Mouse (Mus musculus): ENCODE measurements around the gene Gatb. TPM values are rescaled to one million over a fixed set of nuclear protein-coding genes. Genes with fewer than 3 reads are reported as not detected.

Gene Gatb
- polyA plus RNA-seq, 1 experiment from 2014 or later, result 24.0 TPM

GRCm38 (mm10) chr3:85661926-85662813, 88.3 kb downstream of the Gatb start:
- no peak overlapping the region for H3K4me2 ChIP-seq (ENCODE audit: low read length)
- H3K36me3 ChIP-seq (ENCODE audit: control insufficient read depth, insufficient read depth), result no peaks in the 10 kb centered on the region
- no peaks in the 10 kb centered on the region for H3K9me3 ChIP-seq (ENCODE audit: control insufficient read depth, low read length)
- peak; percentile 41; the same call in 1 of the 2 replicates for ATAC-seq
- no peaks in the 10 kb centered on the region for H3K27me3 ChIP-seq (replicated peaks; ENCODE audit: control insufficient read depth, insufficient read depth, low read length)
- WGBS, result 42% methylated on average over 10 of the region's 10 CpGs
- peaks cover 15% of the 10 kb centered on the region for H3K4me1 ChIP-seq (replicated peaks; ENCODE audit: control insufficient read depth, insufficient read depth, low read length)
- peak overlapping the region; percentile 76 for H3K27ac ChIP-seq (ENCODE audit: low read length)
- no peak overlapping the region for H3K9ac ChIP-seq (replicated peaks; ENCODE audit: low read depth, low read length)
- no peak overlapping the region for H3K4me3 ChIP-seq (replicated peaks; ENCODE audit: low read length)

GRCm38 (mm10) chr3:85663826-85664225, 89.9 kb downstream of the Gatb start:
- WGBS, result 76% methylated on average over 5 of the region's 5 CpGs
- no peak for ATAC-seq

GRCm38 (mm10) chr3:85664591-85665171, 90.8 kb downstream of the Gatb start:
- no peaks in the 10 kb centered on the region for H3K9me3 ChIP-seq (ENCODE audit: control insufficient read depth, low read length)
- WGBS, result 82% methylated on average over 10 of the region's 10 CpGs
- H3K27me3 ChIP-seq (replicated peaks; ENCODE audit: control insufficient read depth, insufficient read depth, low read length), result no peaks in the 10 kb centered on the region
- no peak overlapping the region for H3K9ac ChIP-seq (replicated peaks; ENCODE audit: low read depth, low read length)
- no peak overlapping the region for H3K4me2 ChIP-seq (ENCODE audit: low read length)
- peaks cover 15% of the 10 kb centered on the region for H3K4me1 ChIP-seq (replicated peaks; ENCODE audit: control insufficient read depth, insufficient read depth, low read length)
- ATAC-seq, result 0 out of 2 replicates have a peak, but pooled peaks have one; percentile 12
- H3K4me3 ChIP-seq (replicated peaks; ENCODE audit: low read length), result no peak overlapping the region
- H3K27ac ChIP-seq (ENCODE audit: low read length), result no peak overlapping the region
- no peaks in the 10 kb centered on the region for H3K36me3 ChIP-seq (ENCODE audit: control insufficient read depth, insufficient read depth)

More at GRCm38 (mm10) chr3:85663826-85664225, 89.9 kb downstream of the Gatb start:
- Histone ChIP-seq H3K27ac (ENCODE audit: low read length) (no peak overlapping the region), H3K27me3 (replicated peaks; ENCODE audit: control insufficient read depth, insufficient read depth, low read length) (no peaks in the 10 kb centered on the region), H3K36me3 (ENCODE audit: control insufficient read depth, insufficient read depth) (no peaks in the 10 kb centered on the region), H3K9ac (replicated peaks; ENCODE audit: low read depth, low read length) (no peak overlapping the region), H3K4me3 (replicated peaks; ENCODE audit: low read length) (no peak overlapping the region), H3K4me1 (replicated peaks; ENCODE audit: control insufficient read depth, insufficient read depth, low read length) (peaks cover 15% of the 10 kb centered on the region), H3K9me3 (ENCODE audit: control insufficient read depth, low read length) (no peaks in the 10 kb centered on the region), H3K4me2 (ENCODE audit: low read length) (no peak overlapping the region)

DNA sequence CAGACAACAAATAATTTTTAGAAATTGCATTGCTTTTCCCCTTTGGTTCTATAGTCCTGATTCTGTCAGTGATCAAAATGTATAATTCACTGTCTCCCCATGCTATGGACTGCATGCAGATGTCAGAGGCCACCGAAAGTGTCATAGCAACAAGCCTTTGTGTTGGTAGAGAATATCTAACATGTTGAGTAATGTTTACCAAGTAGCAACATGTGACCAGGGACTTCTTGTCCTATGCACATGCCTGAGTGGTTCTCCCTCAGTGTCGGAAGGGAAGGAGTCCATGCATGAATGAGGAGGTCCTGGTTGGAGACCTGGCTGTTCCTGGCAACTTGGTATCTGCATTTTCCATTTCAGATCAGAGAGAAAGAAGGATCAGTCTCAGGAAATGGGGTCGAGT, 92.2 kb downstream of the Gatb start:
- peaks cover 15% of the 10 kb centered on the region for H3K4me1 ChIP-seq (replicated peaks; ENCODE audit: control insufficient read depth, insufficient read depth, low read length)
- H3K4me3 ChIP-seq (replicated peaks; ENCODE audit: low read length), result no peak overlapping the region
- 82% methylated on average over 3 of the region's 3 CpGs for WGBS
- no peak overlapping the region for H3K9ac ChIP-seq (replicated peaks; ENCODE audit: low read depth, low read length)
- no peak overlapping the region for H3K4me2 ChIP-seq (ENCODE audit: low read length)
- no peaks in the 10 kb centered on the region for H3K9me3 ChIP-seq (ENCODE audit: control insufficient read depth, low read length)
- no peak for ATAC-seq
- no peak overlapping the region for H3K27ac ChIP-seq (ENCODE audit: low read length)
- H3K36me3 ChIP-seq (ENCODE audit: control insufficient read depth, insufficient read depth), result no peaks in the 10 kb centered on the region
- H3K27me3 ChIP-seq (replicated peaks; ENCODE audit: control insufficient read depth, insufficient read depth, low read length), result no peaks in the 10 kb centered on the region

DNA sequence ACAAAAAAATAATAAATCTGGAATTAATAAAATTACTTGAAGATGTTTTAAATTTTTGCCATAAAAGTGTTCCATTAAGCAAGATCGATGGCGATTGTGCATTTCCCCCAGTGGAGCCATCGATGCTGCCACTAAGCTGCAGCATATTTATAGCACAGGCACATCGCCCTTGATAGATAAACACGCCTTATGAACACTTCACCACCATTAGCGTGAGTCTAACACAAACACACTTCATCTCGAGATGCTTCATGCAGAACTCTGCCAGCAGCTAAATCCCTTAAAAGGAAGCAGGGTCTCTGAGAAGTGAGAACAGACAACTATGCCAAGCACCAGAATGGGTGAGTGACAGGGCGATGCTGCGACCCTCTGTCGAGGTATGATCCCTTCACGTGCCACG, 92.8 kb downstream of the Gatb start:
- H3K4me3 ChIP-seq (replicated peaks; ENCODE audit: low read length), result no peak overlapping the region

DNA sequence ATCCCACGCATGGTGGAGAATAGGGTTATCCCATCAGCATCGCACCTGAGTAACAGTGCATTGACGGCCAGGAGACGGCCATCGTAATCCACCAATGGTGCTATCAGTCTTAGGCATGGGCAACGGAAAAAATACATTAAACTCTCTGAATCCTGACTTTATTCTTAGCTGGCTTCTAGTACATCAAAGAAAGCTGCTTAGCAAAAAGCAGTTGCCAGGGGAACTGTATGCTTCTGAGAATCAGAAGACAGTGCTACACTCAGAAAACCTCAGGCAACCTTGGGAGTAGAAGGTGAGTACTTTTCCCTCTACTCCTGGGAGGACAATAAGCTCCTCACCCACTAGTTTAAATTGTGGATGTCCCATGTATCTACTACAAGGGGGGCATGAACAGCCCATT, 93.8 kb downstream of the Gatb start:
- H3K4me1 ChIP-seq (replicated peaks; ENCODE audit: control insufficient read depth, insufficient read depth, low read length), result peaks cover 5% of the 10 kb centered on the region
- H3K4me2 ChIP-seq (ENCODE audit: low read length), result no peak overlapping the region
- no peak for ATAC-seq
- H3K9ac ChIP-seq (replicated peaks; ENCODE audit: low read depth, low read length), result no peak overlapping the region
- peak overlapping the region; percentile 32; the same call in 1 of the 2 replicates for H3K27ac ChIP-seq (ENCODE audit: low read length)
- no peaks in the 10 kb centered on the region for H3K9me3 ChIP-seq (ENCODE audit: control insufficient read depth, low read length)
- H3K27me3 ChIP-seq (replicated peaks; ENCODE audit: control insufficient read depth, insufficient read depth, low read length), result no peaks in the 10 kb centered on the region
- WGBS, result 90% methylated on average over 6 of the region's 6 CpGs
- no peaks in the 10 kb centered on the region for H3K36me3 ChIP-seq (ENCODE audit: control insufficient read depth, insufficient read depth)
- no peak overlapping the region for H3K4me3 ChIP-seq (replicated peaks; ENCODE audit: low read length)

More for the DNA sequence above, 92.8 kb downstream of the Gatb start:
- peak; percentile 26; the same call in 1 of the 2 replicates for ATAC-seq
- peaks cover 12% of the 10 kb centered on the region for H3K4me1 ChIP-seq (replicated peaks; ENCODE audit: control insufficient read depth, insufficient read depth, low read length)
- 73% methylated on average over 12 of the region's 12 CpGs for WGBS
- no peak overlapping the region for H3K27ac ChIP-seq (ENCODE audit: low read length)
- no peak overlapping the region for H3K9ac ChIP-seq (replicated peaks; ENCODE audit: low read depth, low read length)
- H3K27me3 ChIP-seq (replicated peaks; ENCODE audit: control insufficient read depth, insufficient read depth, low read length), result no peaks in the 10 kb centered on the region
- no peaks in the 10 kb centered on the region for H3K9me3 ChIP-seq (ENCODE audit: control insufficient read depth, low read length)
- no peaks in the 10 kb centered on the region for H3K36me3 ChIP-seq (ENCODE audit: control insufficient read depth, insufficient read depth)
- no peak overlapping the region for H3K4me2 ChIP-seq (ENCODE audit: low read length)

DNA sequence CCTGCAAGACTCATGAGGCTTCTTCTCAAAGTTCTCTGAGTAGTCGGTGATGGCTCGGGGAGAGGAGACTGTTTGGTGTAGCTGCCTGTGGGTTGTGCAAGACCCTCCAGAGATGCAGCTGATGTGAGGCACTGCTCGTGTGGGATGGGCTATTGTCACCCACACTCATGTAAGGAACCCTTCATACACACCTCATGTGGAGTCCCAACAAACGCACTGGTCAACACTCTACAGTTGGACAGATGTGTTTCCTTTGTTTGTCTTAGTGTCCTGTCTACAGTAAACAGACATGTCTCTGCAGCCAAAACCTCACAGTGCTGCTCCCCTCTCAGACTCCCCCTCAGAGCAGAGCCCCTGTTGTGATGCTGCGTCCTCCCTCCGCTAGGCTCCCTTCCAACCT, 95.9 kb downstream of the Gatb start:
- no peak for ATAC-seq
- WGBS, result 71% methylated on average over 6 of the region's 6 CpGs
- H3K36me3 ChIP-seq (ENCODE audit: control insufficient read depth, insufficient read depth), result no peaks in the 10 kb centered on the region
- H3K4me2 ChIP-seq (ENCODE audit: low read length), result no peak overlapping the region
- no peaks in the 10 kb centered on the region for H3K27me3 ChIP-seq (replicated peaks; ENCODE audit: control insufficient read depth, insufficient read depth, low read length)
- H3K9me3 ChIP-seq (ENCODE audit: control insufficient read depth, low read length), result no peaks in the 10 kb centered on the region
- H3K4me3 ChIP-seq (replicated peaks; ENCODE audit: low read length), result no peak overlapping the region
- no peak overlapping the region for H3K27ac ChIP-seq (ENCODE audit: low read length)
- no peak overlapping the region for H3K9ac ChIP-seq (replicated peaks; ENCODE audit: low read depth, low read length)
- H3K4me1 ChIP-seq (replicated peaks; ENCODE audit: control insufficient read depth, insufficient read depth, low read length), result peaks cover 5% of the 10 kb centered on the region; the same call in 1 of the 2 replicates

GRCm38 (mm10) chr3:85677133-85677532, 103.2 kb downstream of the Gatb start:
- Histone ChIP-seq H3K36me3 (ENCODE audit: control insufficient read depth, insufficient read depth) (no peaks in the 10 kb centered on the region), H3K9ac (replicated peaks; ENCODE audit: low read depth, low read length) (no peak overlapping the region), H3K9me3 (ENCODE audit: control insufficient read depth, low read length) (no peaks in the 10 kb centered on the region), H3K4me3 (replicated peaks; ENCODE audit: low read length) (no peak overlapping the region), H3K4me1 (replicated peaks; ENCODE audit: control insufficient read depth, insufficient read depth, low read length) (no peaks in the 10 kb centered on the region), H3K4me2 (ENCODE audit: low read length) (no peak overlapping the region), H3K27me3 (replicated peaks; ENCODE audit: control insufficient read depth, insufficient read depth, low read length) (no peaks in the 10 kb centered on the region), H3K27ac (ENCODE audit: low read length) (no peak overlapping the region)
- WGBS, result 84% methylated on average over 8 of the region's 8 CpGs
- no peak for ATAC-seq

- 82% methylated on average over 3 of the region's 3 CpGs for WGBS
- H3K9ac ChIP-seq (replicated peaks; ENCODE audit: low read depth, low read length), result no peak overlapping the region
- H3K36me3 ChIP-seq (ENCODE audit: control insufficient read depth, insufficient read depth), result no peaks in the 10 kb centered on the region
- H3K27me3 ChIP-seq (replicated peaks; ENCODE audit: control insufficient read depth, insufficient read depth, low read length), result no peaks in the 10 kb centered on the region
- ATAC-seq, result no peak
- no peaks in the 10 kb centered on the region for H3K9me3 ChIP-seq (ENCODE audit: control insufficient read depth, low read length)
- no peak overlapping the region for H3K27ac ChIP-seq (ENCODE audit: low read length)
- no peak overlapping the region for H3K4me3 ChIP-seq (replicated peaks; ENCODE audit: low read length)
- H3K4me2 ChIP-seq (ENCODE audit: low read length), result no peak overlapping the region
- no peaks in the 10 kb centered on the region for H3K4me1 ChIP-seq (replicated peaks; ENCODE audit: control insufficient read depth, insufficient read depth, low read length)
These were observed 104.0 kb downstream of the Gatb start for GRCm38 (mm10) chr3:85677952-85678351.

All from forebrain, embryonic 16.5 days (tissue).